Mouse (Mus musculus) ovary, postnatal 36 days (tissue): ENCODE measurements around the gene Sln.
A peak's percentile ranks its signal among the peaks of the same experiment; 100 is the strongest.

Source experiments
- DNase-seq: peaks from one replicate; pipeline ENCODE4 v3.0.0; 2022; ENCODE audit warnings: low spot score, mixed read lengths

Sln gene

DNA sequence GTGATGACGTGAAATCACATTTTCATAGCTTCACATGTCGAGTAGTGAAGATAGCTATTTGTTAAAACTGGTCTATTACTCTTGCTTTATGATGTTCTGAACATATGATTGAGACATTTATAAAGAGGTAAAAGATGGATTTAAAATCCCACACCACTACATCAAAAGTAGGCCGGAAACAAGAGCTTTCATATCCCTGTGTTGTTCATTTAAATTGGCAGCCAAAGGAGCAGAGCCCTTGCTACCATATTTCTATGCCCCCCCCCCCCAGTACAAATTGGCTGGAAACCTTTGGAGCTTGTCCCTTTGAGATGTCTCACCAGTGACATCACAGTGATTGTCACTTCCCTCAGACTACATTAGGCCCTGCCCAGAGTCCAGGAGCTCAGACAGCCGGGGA is at the start of gene Sln:
Gene Sln (plus strand): TSS at position 301 of the 400 bp plus-strand sequence.
- DNase-seq: no peak

DNA sequence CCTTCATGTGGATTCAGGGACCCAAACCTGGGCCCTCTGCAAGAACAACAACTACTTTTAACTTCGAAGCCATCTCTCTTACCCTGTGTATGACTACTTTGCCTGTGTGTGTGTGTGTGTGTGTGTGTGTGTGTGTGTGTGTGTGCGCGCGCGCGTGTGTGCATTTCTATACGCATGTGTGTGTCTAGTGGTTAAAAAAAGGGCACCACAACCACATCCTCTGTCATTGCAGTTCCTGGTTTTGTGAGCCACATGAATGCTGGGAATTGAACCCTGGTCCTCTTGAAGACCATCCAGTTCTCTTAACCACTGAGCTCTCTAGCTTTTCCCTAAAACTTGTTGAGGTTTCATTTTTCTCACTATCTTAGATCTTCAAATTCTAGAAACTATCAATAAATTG is 47.0 kb upstream of the Sln start:
- DNase-seq: no peak

DNA sequence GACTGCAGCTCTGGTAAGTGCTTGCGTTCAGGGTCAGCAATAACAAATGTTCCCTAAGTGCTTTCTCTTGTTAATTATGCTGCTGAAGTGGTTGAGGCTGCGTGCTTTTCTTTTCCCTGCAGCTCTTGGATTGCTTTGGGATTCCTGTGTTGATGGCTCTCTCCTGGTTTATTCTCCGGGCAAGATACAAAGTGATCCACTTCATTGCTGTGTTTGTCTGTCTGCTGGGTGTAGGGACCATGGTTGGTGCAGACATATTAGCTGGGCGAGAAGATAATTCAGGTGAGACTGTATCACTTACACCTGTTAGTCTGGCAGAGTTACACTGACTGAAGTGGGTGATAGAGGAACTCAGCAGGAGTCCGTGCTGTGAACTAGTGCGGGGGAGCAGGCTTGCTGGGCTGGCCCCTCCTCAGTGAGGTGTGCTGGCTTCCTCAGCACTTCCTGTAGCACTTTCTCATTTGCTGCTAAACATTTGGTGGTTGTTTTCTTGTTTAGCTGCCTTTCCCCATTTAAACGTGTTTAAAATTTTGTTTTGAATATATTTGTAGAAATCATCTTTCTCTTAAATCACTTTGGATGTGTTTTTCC is 43.4 kb upstream of the Sln start:
- no peak for DNase-seq

DNA sequence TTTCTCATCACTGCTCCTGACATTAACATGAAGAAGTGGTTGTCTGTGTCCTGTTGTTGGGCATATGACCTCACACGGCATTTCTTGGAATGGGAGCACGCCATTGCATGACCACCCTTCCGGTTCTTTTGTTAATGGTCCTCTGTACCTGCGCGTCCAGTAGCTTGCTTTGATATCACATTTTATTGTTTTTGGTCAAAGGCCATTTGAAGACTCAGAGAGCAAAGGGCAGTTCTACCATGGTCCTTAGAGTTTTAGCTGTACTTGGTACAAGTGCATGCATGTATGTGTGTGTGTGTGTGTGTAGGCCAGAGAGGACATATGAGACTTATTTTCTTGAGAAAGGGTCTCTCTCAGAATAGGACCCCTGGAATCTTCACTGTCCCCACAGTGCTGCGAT is 36.5 kb upstream of the Sln start:
- no peak for DNase-seq

DNA sequence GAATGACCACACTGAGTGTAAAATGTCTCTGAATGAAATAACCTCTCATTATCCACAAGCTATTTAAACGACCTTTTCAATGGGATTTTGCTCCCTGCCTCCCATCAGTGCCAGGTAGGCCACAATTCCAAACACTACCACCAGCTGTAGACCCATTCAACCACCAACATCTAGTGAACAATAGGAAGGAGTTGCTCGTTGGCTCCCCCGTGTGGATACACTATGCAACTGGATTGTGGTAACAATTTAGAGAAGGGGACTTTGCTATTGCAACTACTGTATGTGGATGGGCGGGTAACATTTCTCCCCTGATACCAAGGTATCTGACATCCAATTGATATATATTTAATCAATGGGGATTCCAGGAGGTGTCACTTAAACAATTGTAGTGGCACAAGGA is 31.2 kb upstream of the Sln start:
- peak; percentile 51 for DNase-seq

DNA sequence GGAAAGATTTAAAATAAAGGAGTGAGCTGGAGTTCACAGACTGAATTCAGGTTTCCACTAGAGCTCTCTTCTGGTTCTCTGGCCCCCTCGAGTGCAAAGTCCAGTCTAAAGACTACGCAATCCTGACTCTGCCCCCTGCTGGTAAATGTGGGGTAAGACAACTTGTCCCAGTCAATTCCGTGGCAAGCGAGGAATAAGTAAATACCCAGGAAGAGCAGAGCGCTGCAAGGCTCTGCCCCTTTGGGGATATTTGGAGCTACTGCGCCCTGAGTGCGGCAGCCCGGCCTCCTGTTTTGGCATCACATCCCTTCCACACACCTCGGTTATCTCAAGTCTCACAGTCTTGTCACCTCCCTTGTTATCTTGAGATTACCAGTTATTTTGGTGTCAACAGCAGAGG is 24.6 kb upstream of the Sln start:
- no peak for DNase-seq

DNA sequence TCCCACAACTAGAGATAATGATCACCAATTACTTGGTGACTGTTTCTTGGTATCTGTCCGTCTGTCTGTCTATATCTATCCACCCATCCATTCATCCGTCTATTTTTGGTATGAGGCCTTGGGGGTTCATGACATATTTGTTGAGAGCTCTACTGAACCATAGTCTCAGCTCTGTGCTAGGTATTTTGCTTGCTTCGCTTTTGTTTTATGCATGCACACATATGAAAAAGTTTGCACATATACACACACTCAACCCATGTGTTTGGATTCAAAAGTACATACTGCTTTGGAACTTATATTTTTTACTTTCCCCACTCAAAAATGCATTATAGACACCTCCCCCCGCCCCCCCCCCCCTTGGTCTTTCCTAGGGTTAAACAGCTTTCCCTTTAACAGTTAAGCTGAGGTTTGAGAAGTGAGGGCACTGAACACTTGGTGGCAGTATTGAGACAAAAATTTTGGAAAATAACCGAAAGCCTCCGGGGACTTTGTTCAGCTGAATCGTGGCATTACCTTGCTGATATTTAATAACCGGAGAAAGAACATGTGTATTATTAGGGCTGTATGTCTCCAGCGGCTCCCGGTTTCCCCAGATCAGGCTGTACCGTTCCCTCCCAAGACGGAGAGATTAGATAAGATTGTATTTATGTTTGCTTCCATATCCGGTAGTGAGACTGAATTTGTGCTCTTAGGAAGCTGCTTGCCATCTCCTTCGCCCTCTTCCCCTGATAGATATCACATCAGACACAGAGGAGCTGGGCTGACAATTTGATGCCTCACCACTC is 20.7 kb upstream of the Sln start:
- peak; percentile 8 for DNase-seq

DNA sequence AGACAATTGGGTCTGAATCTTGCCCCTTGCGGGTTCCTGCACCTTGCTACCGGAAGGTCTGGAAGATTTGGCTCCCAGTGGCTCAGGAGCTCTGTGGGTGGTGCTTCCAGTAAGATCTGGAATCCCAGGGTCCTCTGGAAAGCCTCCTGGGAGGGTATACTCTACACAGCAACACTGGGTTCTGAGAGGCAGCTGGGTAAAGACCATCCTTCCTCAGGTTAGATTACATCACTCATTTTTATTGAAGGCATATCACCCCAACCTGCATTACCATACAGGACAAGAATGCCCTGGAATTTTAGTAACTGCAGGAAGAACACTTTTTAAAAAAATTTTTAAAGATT is 20.1 kb upstream of the Sln start:
- no peak for DNase-seq

DNA sequence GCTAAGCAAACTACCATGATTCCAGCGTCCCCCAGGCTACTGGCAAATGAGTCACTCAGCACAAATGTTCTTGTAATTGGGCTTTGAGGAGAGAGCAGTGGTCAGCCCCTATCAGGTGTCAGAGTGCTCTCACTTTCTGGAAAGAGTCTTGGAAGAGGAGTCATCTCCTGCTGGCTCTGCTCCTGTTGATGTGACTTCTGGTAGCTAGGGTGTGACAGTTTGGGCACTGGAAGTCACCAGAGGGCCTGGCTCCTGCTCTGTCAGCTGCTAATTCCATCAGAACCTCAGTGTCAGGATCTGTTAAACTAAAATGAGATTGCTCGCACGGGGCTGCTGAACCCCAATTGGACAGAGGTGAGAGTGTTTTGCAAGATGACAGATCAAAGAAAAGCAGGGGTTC is 14.9 kb upstream of the Sln start:
- no peak for DNase-seq

DNA sequence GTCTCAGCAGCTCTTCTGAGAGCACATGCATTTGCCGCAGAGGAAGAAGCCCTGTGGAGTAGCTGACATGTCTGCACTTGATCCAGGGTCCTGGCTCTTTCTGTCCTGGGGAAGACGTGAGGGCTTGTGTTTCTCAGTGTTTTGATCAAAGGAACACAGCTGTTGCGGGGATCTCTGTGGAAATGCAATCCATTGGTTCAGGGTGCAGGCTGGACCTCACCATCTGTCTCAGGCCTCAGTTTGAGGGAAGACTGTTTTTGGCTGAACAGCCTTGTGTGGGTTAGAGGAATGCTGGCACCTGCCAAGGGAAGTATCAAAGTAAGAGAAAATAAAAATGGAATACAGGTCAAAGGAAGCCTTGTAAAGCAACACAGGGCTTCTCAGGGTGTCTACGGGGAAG is 14.0 kb upstream of the Sln start:
- DNase-seq: no peak

DNA sequence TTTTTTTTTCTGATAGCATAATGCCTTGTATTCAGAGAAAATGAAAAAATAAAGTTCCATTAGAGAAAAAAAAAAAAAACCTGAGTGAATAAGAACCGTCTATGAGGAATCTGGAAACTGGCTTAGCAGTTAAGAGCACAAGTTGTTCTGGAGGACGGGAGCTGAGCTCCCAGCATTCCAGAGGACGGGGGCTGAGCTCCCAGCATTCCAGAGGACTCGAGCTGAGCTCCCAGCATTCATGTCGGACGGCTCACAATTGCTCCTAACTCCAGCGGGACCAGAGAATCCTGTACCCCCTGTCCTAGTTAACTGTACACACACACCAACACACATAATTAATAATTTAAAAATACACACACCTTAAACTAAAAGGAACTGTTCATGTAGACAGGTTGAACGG is 11.1 kb upstream of the Sln start:
- DNase-seq: no peak

DNA sequence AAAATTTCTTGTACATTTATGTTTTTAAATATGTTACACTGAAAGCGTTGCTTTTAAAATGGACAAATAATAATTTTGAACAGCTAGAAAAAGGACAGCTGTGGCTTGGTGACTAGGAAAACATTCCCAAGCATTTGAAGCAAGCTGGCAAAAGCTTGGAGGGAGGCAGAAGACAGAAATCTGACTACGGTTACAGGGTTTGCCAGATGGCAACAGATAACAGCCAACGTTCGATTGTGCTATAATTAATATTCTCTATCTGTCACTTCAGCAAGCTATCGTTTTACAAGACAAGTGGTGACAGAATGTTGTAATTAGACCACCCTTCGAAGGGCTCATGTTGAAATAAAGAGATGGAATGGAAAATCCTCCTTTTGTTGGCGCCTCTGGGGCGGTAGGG is 1.4 kb upstream of the Sln start:
- no peak for DNase-seq

DNA sequence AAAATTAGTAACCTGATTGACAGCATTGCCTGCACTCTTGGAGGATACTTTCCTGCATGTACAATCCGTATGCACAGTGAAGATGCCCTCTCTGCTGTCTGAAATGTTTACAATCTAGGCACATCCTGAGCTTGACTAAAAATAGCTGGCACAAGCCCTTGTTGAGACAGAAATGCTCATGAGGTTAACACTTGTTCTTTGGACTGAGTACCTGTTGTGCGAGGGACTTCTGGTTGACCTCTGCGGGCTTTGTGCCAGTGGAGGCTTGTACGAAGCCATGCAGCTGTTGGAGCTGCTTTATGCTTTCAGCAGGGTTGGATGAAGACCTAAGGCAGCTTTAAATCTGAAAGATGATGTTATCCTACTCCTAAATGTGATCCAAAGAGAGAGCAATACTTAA is 2.2 kb downstream of the Sln start:
- DNase-seq: no peak

DNA sequence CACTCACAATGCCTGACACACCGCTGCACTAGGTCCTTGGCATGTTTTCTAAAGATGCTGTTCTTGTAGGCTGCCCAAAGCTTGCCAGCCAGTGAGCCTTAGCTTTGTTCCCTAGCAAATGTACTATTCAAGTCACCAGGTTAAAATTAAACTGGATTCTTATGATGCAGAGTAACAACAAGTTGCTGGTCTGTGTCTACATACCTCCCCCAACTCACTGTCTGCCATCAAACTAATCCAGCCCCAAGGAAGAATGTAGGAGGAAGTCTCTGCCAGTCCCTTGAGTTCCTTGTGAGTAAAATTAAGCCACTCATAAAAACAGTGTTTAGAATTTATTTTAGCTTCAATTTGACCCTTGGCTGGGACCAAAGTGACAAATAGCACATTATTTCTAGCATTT is 3.7 kb downstream of the Sln start:
- DNase-seq: no peak

DNA sequence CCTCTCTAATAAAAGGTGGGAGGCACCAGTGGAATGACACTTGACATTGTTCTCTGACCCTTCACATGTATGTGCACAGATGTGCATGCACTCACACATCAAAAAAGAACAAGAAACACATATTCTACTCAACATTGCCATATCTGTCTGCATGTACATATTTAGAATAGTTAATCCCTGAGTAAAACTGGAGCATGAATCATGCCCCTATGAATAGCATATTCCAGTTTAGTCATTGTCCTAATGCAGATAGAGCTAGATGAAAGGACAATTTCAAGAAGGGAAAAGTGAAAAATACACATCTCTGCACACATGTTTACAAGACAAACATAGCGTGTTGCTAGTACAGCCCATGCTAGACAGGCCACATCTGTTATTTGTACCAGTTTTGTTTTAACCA is 4.6 kb downstream of the Sln start:
- no peak for DNase-seq

DNA sequence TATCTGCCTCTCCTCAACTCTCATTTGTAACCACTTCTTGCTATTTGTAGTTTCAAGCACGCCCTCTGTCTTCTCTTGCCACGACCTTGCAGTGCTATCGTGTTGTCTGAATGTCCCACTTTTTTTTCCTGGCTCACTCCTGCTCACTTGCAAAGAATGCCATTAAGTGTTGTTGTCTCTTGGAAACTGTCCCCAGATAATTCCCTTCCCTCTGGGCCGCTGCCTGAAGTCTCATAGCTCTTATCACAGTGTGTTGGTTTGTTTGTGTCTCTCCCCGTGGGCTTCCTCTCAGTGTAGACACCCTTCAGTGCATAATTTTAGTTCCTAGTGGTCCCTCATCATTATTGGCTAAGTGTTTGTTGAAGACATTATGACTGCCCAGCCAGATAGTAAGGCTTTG is 7.9 kb downstream of the Sln start:
- DNase-seq: no peak

DNA sequence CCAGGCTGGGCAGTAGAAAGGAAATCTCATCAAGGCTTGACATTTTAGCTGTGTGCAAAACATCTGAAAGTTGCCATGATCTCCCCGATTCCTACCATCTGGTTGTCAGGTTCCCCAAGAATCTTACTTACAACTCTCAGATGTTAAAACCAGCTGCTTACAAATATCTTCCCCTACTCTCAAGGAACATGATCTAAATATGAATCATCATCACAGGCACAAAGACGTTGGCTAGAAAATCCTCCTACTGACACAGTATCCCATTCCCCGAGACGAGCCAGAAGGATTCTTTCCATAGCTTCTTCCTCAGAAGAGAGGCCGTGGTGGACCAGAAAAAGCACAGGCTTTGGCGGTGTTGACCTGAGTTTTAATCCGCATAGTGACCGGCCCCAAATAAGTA is 23.3 kb downstream of the Sln start:
- no peak for DNase-seq

DNA sequence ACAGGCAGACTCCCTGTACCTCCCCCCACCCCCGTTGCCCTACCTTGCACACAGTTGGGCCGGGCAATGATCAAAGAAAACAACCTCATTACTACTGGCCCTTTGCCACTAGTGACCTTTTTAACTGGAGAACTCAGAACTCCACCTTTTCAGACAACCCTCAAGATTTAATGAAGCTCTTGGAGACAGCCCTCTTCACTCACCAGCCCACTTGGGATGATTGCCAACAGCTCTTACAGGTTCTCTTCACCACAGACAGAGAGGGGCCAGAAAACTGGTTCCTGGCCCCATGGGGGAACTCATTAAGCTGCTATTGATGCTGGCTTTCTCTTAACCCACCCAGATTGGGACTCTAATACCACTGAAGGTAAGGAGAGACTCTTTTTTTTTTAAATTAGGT is 27.5 kb downstream of the Sln start:
- DNase-seq: no peak

DNA sequence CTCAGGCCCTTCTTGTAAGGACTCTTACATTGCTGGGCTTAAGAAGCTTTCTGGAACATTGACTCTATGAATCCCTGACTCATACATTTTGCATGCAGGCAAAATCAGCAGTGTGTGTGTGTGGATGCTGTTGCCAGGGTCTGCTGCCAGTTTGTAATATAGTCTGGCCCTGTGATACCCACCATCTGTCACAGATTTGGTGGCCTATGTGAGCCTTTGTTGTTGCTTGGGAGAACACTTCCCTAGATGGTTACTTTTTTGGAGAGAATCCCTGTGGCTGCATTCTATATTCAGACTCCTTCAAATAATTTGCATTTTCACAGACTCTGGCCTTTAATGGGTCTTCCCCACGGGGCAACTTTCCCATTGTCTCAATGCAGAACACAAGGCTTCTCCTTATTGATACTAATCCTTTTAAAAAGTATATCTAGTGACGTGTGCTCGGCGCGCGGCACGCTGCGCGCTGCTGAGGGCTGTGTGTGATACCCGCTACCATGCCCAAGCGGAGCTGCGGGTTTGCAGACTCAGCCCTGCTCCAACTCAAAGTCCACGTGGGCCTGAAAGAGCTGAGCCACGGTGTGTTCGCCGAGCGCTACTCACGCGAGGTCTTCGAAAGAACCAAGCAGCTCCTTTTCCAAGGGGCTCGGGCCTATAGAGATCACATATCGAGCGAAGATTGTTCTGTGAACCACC is 33.8 kb downstream of the Sln start:
- DNase-seq: no peak

DNA sequence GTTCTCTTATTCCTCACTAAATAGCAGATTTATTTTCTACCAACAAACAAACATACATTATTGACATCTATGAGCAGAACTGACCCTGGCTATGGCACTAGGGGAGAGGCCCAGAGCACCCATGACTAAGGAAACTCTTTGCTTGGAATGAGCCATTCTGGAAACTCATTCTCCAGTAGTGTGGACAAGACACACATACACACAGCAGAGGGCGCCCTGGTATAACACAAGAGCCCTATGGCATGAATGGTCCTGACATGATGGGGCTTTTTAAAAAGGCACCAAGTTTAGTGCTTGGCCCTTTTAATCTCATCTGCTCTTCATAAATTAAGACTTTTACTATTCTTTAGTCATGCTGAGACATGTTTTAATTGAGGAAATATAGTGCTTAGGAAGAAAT is 40.1 kb downstream of the Sln start:
- DNase-seq: peak; percentile 16

DNA sequence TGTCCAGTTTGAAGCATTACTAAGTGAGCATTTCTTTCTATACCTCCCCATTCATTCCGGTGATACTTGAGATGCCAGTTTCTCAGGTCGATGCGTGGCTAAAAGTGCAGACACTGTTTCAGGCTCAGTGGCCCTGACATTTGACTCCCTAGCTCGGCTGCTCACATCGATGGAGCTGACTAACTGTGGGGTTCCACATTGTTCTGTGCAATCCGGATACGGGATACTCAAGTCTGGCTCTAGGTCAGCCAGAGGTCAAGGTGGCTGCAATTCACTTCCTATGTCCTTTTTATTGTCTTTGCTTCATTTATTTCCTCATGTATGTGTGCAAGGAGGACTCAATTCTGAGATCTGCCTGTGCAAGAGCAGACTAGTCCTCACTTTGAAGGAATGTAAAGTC is 45.9 kb downstream of the Sln start:
- DNase-seq: no peak

DNA sequence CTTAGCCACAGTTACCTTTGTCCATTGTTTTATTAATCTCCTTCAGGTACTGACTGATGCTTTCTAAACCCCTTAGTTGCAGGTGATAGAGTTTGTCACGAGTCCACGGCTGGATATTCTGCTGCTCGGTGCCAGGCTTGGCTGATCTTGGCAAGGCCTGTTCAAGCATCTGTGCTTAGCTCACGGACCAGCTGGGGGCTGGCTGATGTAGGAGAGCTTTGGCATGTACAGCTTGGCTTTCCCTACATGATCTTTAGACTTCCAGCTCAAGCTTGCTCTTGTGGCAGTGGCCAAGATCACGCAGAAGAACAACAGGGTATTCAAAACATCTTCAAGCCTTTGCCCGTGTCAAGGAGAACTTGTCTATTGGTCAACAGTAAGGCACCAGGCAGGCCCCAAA is 49.9 kb downstream of the Sln start:
- DNase-seq: no peak

DNA sequence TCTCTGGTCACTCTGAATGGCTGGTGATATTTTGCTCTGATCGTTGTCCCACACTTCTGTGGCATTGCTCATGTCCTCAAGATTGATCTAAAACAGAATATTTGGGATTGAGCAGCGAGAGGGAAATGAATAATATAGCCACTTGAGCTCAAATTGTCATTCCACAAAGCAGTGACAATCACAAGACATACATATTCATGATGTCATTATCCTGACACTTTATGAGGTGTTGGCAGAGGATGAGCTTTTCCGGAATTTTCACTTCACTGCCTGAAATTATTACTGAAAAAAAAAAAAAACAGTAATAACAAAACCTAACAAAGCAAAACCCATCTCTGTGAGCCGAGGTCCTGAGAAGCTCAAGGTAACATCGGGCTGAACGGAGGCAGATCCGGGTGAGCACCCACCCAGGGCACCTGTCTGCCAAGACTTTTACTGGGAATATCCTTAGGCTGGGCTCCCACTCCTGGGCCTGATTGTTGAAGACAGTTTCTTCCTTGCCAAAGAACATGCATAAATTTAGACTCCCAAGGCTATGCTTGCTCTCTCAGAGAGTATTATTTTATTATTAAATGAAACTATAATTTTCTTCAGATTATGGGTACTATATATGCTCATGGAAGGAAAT is 53.4 kb downstream of the Sln start:
- DNase-seq: no peak
